Mouse (Mus musculus) megakaryocyte, embryonic 14.5 days (primary cell): ENCODE data around the gene Wwp2. TPM values are rescaled to one million over a fixed set of nuclear protein-coding genes. Genes with fewer than 3 reads are reported as not detected.
A peak's percentile ranks its signal among the peaks of the same experiment; 100 is the strongest.

ENCODE experiments used
- H3K27me3 ChIP-seq: replicated peaks from 2 replicates; pipeline ENCODE3; 2012; ENCODE audit warnings: inconsistent platforms
- H3K36me3 ChIP-seq: replicated peaks from 2 replicates; pipeline ENCODE3; 2012; ENCODE audit warnings: low read length, inconsistent platforms, mixed read lengths
- H3K4me1 ChIP-seq: 2 replicates; pipeline ENCODE4 v1.6.1; 2012; ENCODE audit warnings: inconsistent platforms
- H3K4me3 ChIP-seq: replicated peaks from 2 replicates; pipeline ENCODE3; 2012; ENCODE audit warnings: moderate library complexity, mild to moderate bottlenecking, inconsistent platforms
- H3K9me3 ChIP-seq: 2 replicates; pipeline ENCODE4 v1.6.1; 2012; ENCODE audit warnings: inconsistent platforms
- FLI1 ChIP-seq: IDR thresholded peaks from 2 replicates; pipeline ENCODE4 v1.6.1; 2012; ENCODE audit warnings: low read length, inconsistent platforms, mixed read lengths
- GATA1 ChIP-seq: IDR thresholded peaks from 3 replicates; pipeline ENCODE4 v1.6.1; 2012; ENCODE audit warnings: mixed read lengths, low read length, inconsistent platforms, borderline replicate concordance
- polyA plus RNA-seq: library from polyadenylated mRNA; stranded (reverse); fragments of >175 nt; gene quantifications from 2 replicates; pipeline ENCODE4 v1.2.3, GENCODE M21; 2012; ENCODE audit warnings: low replicate concordance; ENCODE audit not compliant: insufficient read depth

Gene Wwp2
- polyA plus RNA-seq, 1 experiment: 32.4 TPM

DNA sequence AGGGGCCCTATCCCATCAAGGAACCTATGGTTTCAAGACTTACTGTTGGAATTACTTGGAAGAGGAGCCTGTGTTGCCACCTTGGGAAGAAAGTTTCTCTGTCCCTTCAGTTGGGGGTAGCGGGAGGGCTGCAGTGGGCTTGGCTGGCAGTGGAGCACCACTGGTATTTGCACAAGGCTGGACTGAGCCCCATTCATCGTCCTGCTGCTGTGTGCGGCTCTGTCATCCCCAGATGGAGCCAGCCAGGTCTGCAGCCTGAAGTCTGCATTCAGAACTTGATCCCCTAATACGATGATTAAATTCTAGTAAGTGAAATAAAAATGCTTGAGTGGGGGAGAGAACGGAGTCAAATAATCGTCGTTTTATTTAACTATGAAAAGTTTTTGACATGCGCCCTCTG lies 108.0 kb downstream of the Wwp2 start:
- H3K4me1 ChIP-seq: peaks cover 88% of the 10 kb centered on the region
- H3K9me3 ChIP-seq: no peaks in the 10 kb centered on the region
- no peak for TF ChIP-seq FLI1
- TF ChIP-seq GATA1: no peak
- peaks cover 99% of the 10 kb centered on the region for H3K36me3 ChIP-seq
- peak overlapping the region; percentile 53 for H3K4me3 ChIP-seq
- no peaks in the 10 kb centered on the region for H3K27me3 ChIP-seq

DNA sequence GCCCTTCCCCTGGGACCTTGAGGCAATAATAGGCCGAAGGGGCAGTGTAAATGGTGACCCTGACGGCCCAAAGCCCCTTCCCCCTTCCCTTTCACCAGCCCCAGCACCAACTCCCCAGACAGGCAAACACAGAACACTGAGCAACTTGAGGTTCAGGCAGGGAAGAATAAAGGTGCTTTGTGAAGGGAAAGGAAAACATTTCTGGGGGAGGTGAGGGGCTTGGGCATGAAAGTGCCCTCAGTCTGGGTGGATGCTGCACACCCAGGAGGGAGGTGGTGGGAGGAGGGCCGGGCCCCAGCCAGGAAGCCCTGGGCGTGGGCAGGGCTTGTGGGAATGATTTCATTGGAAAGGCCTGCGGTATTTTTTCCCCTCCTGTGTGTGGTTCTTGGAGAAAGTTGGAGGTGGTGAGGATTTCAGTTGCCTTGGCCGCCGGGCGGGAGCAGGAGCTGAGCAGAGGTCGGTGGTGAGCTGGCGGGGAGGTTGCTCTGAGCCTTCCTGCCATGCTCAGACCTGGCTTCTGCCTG lies 108.5 kb downstream of the Wwp2 start:
- H3K27me3 ChIP-seq: no peaks in the 10 kb centered on the region
- H3K4me1 ChIP-seq: peaks cover 92% of the 10 kb centered on the region
- H3K4me3 ChIP-seq: peak overlapping the region; percentile 84
- TF ChIP-seq GATA1 (no peak), FLI1 (no peak)
- H3K36me3 ChIP-seq: peaks cover 99% of the 10 kb centered on the region
- H3K9me3 ChIP-seq: no peaks in the 10 kb centered on the region

DNA sequence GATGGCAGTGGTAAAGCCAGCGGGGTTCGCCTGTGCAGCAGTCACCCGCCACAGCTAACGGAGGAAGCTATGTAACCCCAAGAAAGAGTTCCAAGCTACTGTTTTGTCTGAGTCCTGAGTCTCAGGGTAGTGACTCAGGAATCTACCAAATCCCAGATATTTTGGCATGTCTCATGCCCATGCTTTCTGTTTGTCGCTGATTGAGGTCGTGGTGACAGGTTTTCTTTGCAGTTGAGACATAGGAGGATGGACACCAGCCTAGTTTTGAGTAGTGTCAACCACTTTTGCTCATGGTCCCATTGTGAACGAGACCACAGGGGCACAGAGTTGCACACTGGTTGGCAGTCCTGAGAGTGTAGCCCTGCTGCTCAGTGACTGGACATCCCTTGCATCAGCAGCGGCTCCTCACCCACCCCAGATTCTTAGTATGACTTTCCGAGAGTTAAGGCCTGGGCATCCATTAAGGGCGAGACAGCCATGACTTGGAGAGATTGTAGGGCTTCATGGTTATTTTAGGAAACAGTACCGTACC lies 109.5 kb downstream of the Wwp2 start:
- Histone ChIP-seq H3K27me3 (no peaks in the 10 kb centered on the region), H3K9me3 (no peaks in the 10 kb centered on the region), H3K4me3 (peak overlapping the region; percentile 84), H3K4me1 (peaks cover 93% of the 10 kb centered on the region), H3K36me3 (peaks cover 99% of the 10 kb centered on the region)
- TF ChIP-seq GATA1 (no peak), FLI1 (no peak)

DNA sequence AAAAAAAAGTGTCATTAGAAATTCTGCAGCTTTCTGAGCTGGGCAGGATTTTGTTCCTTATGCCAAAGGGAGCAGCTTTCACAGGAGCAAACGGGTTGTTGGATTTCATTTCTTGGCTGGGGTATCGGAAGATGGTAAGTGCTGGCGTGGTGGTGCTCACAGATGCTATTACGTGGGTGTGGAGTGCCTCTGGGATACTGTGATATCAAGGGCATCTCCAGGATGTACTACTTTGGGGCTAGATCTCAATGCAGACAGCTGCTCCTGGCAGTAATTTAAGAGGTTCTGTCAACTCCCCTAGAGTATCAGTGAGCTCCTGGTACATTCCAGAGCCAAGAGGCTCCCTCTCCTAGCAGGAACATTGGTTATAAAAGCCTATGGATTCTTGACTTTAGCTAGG lies 110.0 kb downstream of the Wwp2 start:
- Histone ChIP-seq H3K4me1 (peaks cover 93% of the 10 kb centered on the region), H3K36me3 (peaks cover 99% of the 10 kb centered on the region), H3K9me3 (no peaks in the 10 kb centered on the region), H3K4me3 (peak overlapping the region; percentile 78), H3K27me3 (no peaks in the 10 kb centered on the region)
- no peak for TF ChIP-seq GATA1
- no peak for TF ChIP-seq FLI1

DNA sequence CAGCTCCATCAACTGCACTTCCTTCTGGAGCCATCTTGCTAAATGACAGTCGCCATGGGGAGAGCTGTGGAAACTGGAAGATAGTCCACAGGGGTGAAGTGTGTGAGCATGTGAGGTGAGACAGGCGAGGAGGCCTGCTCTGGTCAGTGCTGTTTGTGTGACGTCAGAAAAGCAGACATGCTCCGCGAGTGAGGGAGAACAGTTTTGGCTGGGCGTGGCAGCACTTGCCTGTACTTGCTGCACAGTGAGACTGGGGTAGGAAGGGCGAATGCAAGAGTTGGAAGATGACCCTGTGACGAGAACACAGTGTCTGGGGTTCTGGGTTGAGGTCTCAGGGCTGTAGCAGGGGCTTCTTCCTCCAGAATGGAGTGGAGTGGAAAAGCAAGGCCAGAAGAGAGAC lies 110.7 kb downstream of the Wwp2 start:
- peaks cover 92% of the 10 kb centered on the region for H3K4me1 ChIP-seq
- no peaks in the 10 kb centered on the region for H3K27me3 ChIP-seq
- H3K9me3 ChIP-seq: no peaks in the 10 kb centered on the region
- peaks cover 99% of the 10 kb centered on the region for H3K36me3 ChIP-seq
- H3K4me3 ChIP-seq: peak overlapping the region; percentile 59
- no peak for TF ChIP-seq GATA1
- TF ChIP-seq FLI1: no peak

DNA sequence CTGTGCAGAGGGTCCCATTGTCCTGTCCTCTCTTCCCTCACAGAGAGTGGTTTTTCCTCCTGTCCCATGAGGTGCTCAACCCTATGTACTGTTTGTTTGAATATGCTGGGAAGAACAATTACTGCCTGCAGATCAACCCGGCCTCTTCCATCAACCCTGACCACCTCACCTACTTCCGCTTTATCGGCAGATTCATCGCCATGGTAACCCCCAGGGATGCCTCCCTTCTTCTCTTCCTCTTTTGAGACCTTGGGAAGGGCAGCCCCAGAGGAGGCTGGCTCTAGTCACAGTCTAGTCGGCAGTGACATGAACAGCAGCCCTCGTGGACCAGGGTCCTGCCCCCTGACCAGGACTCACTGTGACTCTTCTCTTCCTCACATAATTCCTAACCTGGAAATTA lies 116.1 kb downstream of the Wwp2 start:
- no peak for TF ChIP-seq FLI1
- no peak for TF ChIP-seq GATA1
- Histone ChIP-seq H3K27me3 (no peaks in the 10 kb centered on the region), H3K4me1 (peaks cover 72% of the 10 kb centered on the region), H3K36me3 (peaks cover 97% of the 10 kb centered on the region), H3K9me3 (no peaks in the 10 kb centered on the region), H3K4me3 (no peak overlapping the region)

DNA sequence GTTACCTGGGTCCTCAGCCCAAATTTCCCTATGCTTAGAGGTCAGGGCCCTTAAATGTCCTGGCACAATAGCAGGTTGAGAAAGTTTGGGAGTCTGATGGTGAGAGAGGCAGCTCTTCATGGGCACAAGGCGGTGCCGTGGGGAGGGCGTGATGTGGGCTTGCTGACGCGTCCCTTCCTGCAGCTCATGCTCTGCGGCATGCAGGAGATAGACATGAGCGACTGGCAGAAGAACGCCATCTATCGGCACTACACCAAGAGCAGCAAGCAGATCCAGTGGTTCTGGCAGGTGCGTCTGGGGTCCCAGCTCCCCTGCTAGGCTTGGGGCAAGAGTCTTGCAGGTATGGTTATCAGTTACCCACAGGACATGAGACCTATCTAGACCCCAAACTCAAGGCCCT lies 119.1 kb downstream of the Wwp2 start:
- TF ChIP-seq FLI1: no peak
- TF ChIP-seq GATA1: no peak
- peak overlapping the region; percentile 29 for H3K4me3 ChIP-seq
- peaks cover 89% of the 10 kb centered on the region for H3K36me3 ChIP-seq
- no peaks in the 10 kb centered on the region for H3K27me3 ChIP-seq
- H3K9me3 ChIP-seq: no peaks in the 10 kb centered on the region
- H3K4me1 ChIP-seq: peaks cover 55% of the 10 kb centered on the region

DNA sequence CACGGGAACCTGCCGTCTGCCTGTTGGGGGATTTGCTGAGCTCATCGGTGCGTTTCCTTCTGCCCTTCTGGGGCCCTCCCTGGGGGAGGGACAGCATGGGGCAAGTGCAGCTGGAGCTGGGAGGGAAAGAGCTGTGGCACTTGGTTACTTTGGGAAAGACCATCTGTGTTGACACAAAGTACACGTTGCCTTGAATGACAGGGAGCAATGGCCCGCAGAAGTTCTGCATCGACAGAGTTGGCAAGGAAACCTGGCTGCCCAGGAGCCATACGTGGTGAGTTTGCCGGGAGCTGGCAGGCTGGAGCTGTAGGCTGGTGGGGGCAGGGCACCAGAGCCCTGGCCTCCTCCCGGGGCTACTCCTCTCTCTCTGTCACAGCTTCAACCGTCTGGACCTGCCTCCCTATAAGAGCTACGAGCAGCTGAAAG lies 120.4 kb downstream of the Wwp2 start:
- H3K36me3 ChIP-seq: peaks cover 76% of the 10 kb centered on the region
- TF ChIP-seq GATA1: no peak
- no peak overlapping the region for H3K4me3 ChIP-seq
- H3K4me1 ChIP-seq: peaks cover 56% of the 10 kb centered on the region
- H3K9me3 ChIP-seq: no peaks in the 10 kb centered on the region
- H3K27me3 ChIP-seq: no peaks in the 10 kb centered on the region

DNA sequence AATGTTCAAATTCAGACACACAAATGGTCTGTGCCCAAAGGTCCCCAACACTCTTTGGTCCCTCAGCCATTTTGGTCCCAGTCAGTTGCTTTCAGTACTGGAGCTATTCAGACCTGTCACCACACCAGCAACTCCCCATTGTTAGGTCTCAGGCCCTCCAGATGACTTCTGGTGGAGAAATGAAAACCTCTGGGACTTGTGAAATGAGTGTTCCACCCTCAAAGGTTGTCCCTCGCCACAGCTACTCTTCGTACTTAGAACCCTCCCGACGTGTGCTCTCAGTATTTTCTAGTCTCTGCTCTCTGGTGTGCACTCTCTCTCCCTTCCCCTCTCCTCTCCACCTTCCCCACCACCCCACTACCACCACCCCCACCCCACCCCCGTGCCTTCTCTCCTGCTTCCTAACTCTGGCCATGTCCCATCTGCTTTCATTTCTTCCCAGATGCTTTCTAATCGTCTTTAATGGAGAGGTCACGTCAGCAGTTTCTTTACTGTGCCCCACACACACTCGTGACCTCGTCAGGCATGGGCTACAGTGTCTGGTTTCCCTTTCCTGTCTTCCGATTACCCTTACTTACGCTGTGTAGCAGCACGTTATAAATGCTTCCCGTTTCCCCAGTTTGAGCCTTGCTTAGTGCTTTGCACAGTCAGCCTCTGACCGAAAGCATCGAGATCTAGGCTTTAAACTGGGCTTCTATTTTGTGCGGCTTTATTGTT lies 124.8 kb downstream of the Wwp2 start:
- Histone ChIP-seq H3K4me3 (peak overlapping the region; percentile 88), H3K36me3 (peaks cover 37% of the 10 kb centered on the region), H3K9me3 (no peaks in the 10 kb centered on the region), H3K27me3 (peaks cover 2% of the 10 kb centered on the region), H3K4me1 (peaks cover 49% of the 10 kb centered on the region)
- no peak for TF ChIP-seq FLI1
- no peak for TF ChIP-seq GATA1

DNA sequence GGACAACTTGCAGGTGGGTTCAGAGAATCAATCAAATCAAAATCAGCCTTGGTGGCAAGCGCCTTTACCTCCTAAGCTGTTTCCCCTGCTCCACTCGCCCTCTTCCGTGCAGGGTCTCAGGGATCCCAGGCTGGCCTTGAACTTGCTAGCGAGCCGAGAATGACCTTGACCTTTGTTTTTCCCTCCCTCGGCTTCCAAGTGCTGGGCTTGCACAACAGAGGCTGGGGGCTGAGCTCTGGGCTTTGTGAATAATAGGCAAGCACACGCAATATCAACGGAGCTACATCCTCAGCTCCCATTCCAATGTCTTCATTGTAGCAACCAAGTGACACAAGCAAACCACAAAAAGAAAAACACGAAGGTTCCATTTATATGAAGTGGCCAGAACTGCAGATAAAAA lies 126.0 kb downstream of the Wwp2 start:
- H3K4me3 ChIP-seq: no peak overlapping the region
- no peaks in the 10 kb centered on the region for H3K9me3 ChIP-seq
- H3K27me3 ChIP-seq: peaks cover 2% of the 10 kb centered on the region
- H3K36me3 ChIP-seq: peaks cover 25% of the 10 kb centered on the region
- peaks cover 38% of the 10 kb centered on the region for H3K4me1 ChIP-seq
- TF ChIP-seq GATA1: no peak
- no peak for TF ChIP-seq FLI1
